Mouse (Mus musculus) thymus, postnatal 0 days (tissue): Measurements from ENCODE around the gene Phka2. TPM values are rescaled to one million over a fixed set of nuclear protein-coding genes. Genes with fewer than 3 reads are reported as not detected.

Experiments used
- DNase-seq: peaks from one replicate; pipeline ENCODE4 v3.0.0-alpha.2; 2015; ENCODE audit warnings: low spot score
- polyA plus RNA-seq: library from polyadenylated mRNA; unstranded; fragments of >200 nt; fragmentation: Nextera tagmentation; extraction: Ambion mirVana; gene quantifications from 2 replicates; pipeline ENCODE4 v1.2.1, GENCODE M21; 2015

Phka2 gene
- polyA plus RNA-seq, 1 experiment from 2014 or later = 9.4 TPM

DNA sequence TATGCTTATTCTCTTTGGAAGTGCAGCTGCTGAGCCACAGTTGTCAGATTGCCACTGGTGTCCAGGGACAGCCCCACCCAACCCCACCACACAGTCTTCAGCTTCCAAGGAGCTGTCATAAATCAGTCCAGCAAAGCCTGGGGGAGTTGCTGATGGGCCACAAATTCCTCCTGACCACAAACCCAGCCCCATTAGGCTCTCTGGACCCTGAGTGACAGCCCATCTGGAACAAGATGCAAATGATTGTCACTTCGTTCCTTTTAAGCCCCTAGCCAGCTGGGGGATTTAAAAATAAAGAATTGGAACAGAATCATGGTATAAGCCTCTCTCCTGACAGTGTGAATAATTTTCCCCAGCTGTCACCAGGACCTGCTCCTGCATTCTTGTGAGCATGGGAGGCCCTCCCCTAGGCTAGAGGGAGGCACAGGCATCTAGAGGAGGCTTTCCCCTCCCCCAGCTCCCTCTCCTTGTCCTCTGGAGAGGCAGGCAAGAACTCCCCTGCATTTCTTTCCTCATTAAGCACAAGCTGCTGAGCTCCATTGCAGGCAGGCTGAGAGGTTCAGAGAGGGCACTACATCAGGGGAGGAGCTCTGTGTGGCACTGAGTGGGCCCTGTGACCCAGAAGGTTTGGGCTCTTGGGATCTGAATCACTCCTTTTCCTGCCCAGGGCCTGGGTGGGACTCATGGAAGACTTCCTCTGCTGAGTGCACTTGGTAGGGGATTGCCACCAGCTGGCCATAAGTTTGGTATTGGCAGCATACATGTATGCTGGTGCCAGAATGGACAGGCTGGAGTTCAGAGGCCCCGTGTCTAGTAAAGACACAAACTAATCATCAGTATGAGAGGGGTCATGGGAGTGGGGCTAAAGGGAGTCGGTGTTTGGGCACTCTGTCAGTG lies 96.8 kb downstream of the Phka2 start:
- DNase-seq = no peak

DNA sequence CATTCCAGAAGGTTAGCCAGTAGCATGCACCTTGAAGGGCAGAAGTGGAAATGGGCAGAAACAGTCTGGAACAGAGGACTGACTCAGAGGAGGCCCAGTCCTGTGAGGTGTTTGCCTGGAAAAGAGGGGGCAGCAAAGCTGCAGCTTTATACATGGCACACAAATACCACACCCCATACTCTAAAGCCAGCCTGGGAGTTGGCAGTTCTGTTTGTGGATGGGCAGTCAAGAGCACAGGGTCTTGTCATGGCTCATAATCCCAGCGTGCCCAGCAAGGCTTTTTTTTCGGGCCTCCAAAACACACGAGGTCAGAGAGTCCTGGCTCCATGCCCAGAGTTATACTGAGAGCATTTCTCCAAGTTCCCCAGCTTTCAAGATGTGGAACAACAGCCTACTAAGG lies 99.1 kb downstream of the Phka2 start:
- no peak for DNase-seq

DNA sequence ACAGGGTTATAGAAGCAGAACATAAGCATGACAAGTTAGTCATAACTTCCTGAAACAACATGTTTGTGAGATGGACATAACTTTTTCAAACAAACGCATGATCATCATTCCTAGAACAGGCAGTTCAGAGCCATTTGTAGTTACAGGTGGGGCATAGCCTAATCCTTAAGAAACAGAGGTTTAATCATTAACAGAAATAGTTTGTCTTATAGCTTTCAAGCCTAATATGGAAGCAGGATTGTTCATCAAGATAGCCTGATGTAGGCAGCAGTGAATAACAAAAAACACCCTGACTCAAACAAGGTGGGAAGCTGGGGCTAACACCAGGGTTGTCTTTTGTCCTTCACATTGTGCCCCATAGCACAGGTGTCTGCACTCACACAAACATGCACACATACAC lies 100.8 kb downstream of the Phka2 start:
- no peak for DNase-seq

DNA sequence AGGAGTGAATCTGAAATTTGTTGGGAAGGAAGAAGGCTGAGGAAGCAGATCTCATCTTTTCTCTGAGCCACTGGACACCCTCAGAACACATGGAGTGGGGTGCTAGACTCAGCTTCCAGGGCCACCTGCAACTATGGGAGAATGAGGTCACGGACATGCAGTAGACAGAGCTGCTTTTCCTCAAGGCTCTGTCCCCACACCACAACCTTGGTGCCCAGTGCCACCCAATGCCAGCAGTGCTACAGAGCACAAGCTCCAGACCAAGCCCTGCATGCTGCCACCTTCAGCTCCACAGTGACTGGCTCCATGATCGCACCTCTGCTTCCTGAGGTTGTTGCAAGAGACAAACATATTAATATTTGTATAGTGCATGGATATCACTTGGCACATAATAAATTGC lies 101.3 kb downstream of the Phka2 start:
- no peak for DNase-seq

DNA sequence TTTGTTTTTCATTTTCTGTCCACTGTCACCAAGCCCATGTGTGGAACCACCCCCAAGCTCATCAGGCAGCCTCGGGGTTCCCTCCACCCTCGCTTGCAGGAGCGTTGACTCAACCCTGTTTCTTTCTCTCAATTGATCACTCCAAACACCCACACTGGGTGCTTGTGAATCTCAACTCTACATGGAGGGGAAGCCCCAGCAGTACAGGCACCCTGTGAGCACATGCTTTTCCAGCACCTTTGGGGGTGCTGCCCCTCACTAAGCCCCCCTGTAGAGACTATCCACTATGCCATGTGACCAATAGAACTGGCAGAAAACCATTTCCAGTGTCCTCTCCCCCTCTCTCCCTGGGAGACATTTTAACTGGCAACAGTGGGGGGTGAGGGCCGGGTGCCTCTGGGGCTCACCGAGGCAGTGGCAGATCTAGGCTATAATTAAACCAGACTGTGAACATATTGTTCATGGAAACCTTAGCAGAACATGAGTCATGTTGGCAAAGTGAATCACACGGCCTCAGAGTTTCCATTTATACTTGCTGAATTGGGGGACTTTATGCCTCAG lies 102.1 kb downstream of the Phka2 start:
- no peak for DNase-seq

DNA sequence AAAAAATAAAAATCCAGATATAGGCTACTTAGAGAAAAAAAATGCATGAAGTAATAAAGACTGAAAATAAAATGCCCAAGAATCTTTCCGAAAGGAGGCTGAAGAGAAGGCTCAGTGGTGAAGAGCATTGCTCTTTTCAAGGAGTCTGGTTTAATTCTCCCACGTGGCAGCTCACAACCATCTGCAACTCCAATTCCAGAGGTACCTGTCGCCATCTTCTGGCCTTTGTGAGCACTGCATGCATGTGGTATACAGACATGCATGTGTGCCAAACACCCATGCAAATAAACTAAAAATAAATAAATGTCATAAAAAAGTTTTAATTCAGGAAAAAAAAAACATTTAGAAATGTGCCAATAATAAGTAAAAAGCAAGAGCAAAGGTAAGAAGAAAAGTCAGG lies 107.9 kb downstream of the Phka2 start:
- DNase-seq = peak; percentile 47

DNA sequence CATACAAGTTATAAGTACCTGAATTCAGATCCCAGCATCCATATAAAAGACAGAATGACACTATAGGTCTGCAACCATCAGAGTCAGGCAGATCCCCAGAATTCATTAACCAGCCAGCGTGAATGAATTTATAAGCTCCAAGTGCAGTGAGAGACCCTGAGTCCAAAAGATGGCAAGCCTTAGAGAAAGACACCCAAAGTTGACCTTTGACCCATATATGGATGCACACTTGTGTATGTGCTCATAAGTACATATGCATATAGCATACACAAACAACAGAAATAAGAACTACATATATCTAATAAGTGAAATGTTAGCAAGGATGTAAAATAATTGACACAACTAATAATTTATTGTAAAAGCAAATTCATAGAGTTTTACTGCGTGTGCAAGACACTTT lies 108.5 kb downstream of the Phka2 start:
- DNase-seq = no peak

DNA sequence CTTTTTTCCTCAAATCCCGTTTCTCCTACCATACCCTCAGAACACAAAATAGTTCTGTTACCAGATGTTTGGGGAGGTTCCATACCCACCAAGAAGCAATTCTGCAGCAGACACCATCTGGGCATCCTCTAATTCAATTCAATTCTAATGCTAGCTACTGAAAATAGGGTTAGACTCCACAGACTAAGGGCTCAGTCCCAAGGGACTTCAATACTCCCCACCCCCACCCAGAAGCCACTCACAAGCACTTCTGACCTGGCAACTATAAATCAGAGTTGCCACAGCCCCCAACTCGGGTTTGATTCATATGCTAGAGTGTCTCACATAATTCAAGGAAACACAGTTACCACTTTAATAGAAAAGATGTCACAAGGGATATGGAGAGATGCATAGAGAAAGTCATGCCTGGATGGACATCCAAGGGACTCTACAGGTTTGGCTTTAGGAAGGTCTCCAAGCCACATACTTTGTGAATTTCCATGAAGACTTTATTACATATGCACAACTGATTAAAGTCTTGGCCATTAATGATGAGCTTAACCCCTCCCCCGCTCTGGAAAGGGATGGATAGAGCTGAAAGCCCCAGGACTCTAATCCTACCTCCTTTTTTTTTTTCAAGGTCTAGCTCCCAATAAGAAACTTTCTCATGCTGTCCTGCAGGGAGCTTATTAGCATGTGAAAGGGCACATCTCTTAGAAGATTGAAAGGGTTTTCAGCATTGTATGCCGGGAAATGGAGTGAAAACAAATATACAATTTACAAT lies 109.1 kb downstream of the Phka2 start:
- no peak for DNase-seq

Other genes starting within 250 kb of the Phka2 start
- 4.6 and 5.8 TPM in 2 replicates for gene Adgrg2, start 111.5 kb upstream of the Phka2 start, polyA plus RNA-seq
- gene Ppef1, start 233.6 kb downstream of the Phka2 start, polyA plus RNA-seq = 0.07 and 0.12 TPM in 2 replicates